Mouse (Mus musculus) testis, adult 10 weeks (tissue): ENCODE results near the gene Tomm6. TPM values are rescaled to one million over a fixed set of nuclear protein-coding genes. Genes with fewer than 3 reads are reported as not detected.

Experiments
- polyA plus RNA-seq: library from polyadenylated mRNA; stranded (reverse); fragments of 350-450 nt; fragmentation: Illumina TruSeq; extraction: RNeasy Lipid Tissue Mini Kit (QIAGEN cat#74804); gene quantifications from one replicate; pipeline ENCODE4 v1.2.3, GENCODE M21; 2014; ENCODE audit warnings: low read depth, low replicate concordance

Gene Tomm6
- polyA plus RNA-seq: 18.7 TPM

GRCm38 (mm10) chr17:47688344-47688607 is at the start of gene Tomm6:
Gene Tomm6, minus strand, starts transcription at chr17:47688386.

GRCm38 (mm10) chr17:47736856-47737255 is 48.7 kb upstream of the Tomm6 start, which contains the start of gene Tfeb:
Gene Tfeb, plus strand, starts transcription at chr17:47737030.

GRCm38 (mm10) chr17:47726566-47726965 is 38.4 kb upstream of the Tomm6 start, which contains the start of gene Pgc:
Gene Pgc, plus strand, starts transcription at chr17:47726842.

GRCm38 (mm10) chr17:47694503-47695336 is 6.5 kb upstream of the Tomm6 start, which contains the start of gene Prickle4:
Gene Prickle4, minus strand, starts transcription at chr17:47694736.

GRCm38 (mm10) chr17:47694442-47694502 is 6.1 kb upstream of the Tomm6 start, which contains the start of gene Gm21981:
Gene Gm21981, minus strand, starts transcription at chr17:47694455.

GRCm38 (mm10) chr17:47688608-47689575 is 706 bp upstream of the Tomm6 start, which contains the start of gene Frs3:
Gene Frs3, plus strand, starts transcription at chr17:47689030.

Other genes starting within 250 kb of the Tomm6 start
- gene Taf8, start 186.1 kb downstream of the Tomm6 start, polyA plus RNA-seq: 5.5 TPM
- 7.7 TPM for gene Ccnd3, start 183.3 kb downstream of the Tomm6 start, polyA plus RNA-seq
- 3.9 TPM for gene Bysl, start 76.9 kb downstream of the Tomm6 start, polyA plus RNA-seq
- gene Med20, start 76.8 kb downstream of the Tomm6 start, polyA plus RNA-seq: 9.1 TPM
- 2.7 TPM for gene Gm20517, start 76.8 kb downstream of the Tomm6 start, polyA plus RNA-seq
- gene Usp49, start 57.7 kb downstream of the Tomm6 start, polyA plus RNA-seq: 26.1 TPM
- 2.0 TPM for gene Frs3, start 644 bp upstream of the Tomm6 start, polyA plus RNA-seq
- gene Gm21981, start 6.1 kb upstream of the Tomm6 start, polyA plus RNA-seq: not detected
- gene Prickle4, start 6.3 kb upstream of the Tomm6 start, polyA plus RNA-seq: not detected
- not detected for gene Pgc, start 38.5 kb upstream of the Tomm6 start, polyA plus RNA-seq
- gene Tfeb, start 48.6 kb upstream of the Tomm6 start, polyA plus RNA-seq: not detected
- gene Mdfi, start 146.3 kb upstream of the Tomm6 start, polyA plus RNA-seq: not detected
- gene Foxp4, start 236.3 kb upstream of the Tomm6 start, polyA plus RNA-seq: 0.04 TPM